Mouse (Mus musculus): ENCODE measurements around the gene Uvrag.

DNA sequence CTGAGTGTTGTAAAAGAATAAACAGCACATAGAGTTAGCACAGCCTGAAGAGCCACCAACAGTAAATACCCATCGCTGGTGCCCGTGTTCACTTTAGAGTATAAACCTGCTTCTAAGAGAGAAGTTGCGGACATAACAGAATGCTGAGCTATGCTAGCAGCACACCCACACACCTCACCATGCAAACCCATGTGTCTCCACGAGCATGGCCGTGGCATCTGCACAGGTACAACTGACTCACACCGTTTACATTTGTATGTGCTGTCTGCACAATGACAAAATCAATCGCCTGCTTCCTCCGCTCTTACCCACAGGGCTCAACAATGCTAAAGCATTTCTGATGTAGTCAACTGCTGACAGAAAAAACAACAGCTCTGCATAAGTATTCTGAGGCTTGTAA lies 101.0 kb downstream of the Uvrag start:
- TF ChIP-seq CTCF (IDR thresholded peaks at IDR 0.05; ENCODE audit: low read depth, low read length) (no peak), POLR2AphosphoS5 (IDR thresholded peaks at IDR 0.05; ENCODE audit: insufficient replicate concordance, low read depth, low read length) (no peak), TAL1 (conservative IDR thresholded peaks at IDR 0.05; ENCODE audit: low read depth, low read length) (no peak), GATA1 (IDR thresholded peaks at IDR 0.05; ENCODE audit: borderline replicate concordance, low read length) (no peak)

Data from G1E (cell line).